Mouse (Mus musculus) CD4-positive, CD25-positive, alpha-beta regulatory T cell, adult 2 months (primary cell): ENCODE measurements around the gene Hoxc6.

Source experiments
- DNase-seq: peaks from one replicate; pipeline ENCODE4 v3.0.0-alpha.2; 2012; ENCODE audit warnings: low read depth, low spot score

Hoxc6 gene

GRCm38 (mm10) chr15:102997939-102998355 lies at the start of gene Hoxc6:
TSS of gene Hoxc6 (plus strand) at chr15:102998257.
- DNase-seq: no peak

- DNase-seq: no peak
These were observed 49.2 kb upstream of the Hoxc6 start for GRCm38 (mm10) chr15:102948842-102949241.

GRCm38 (mm10) chr15:102949696-102950095 lies 48.4 kb upstream of the Hoxc6 start:
- no peak for DNase-seq

- no peak for DNase-seq
These were observed 47.2 kb upstream of the Hoxc6 start for GRCm38 (mm10) chr15:102950877-102951276.

- DNase-seq: no peak
These were observed 44.5 kb upstream of the Hoxc6 start for GRCm38 (mm10) chr15:102953561-102953960.

- DNase-seq: no peak
These were observed 43.7 kb upstream of the Hoxc6 start, which contains the start of gene Hoxc11 for GRCm38 (mm10) chr15:102954192-102955006. TSS of gene Hoxc11 (plus strand) at chr15:102954427.

GRCm38 (mm10) chr15:102955007-102955382 lies 43.1 kb upstream of the Hoxc6 start:
- DNase-seq: no peak

- DNase-seq: no peak
These were observed 42.0 kb upstream of the Hoxc6 start for GRCm38 (mm10) chr15:102955833-102956640.

GRCm38 (mm10) chr15:102956906-102957305 lies 41.2 kb upstream of the Hoxc6 start:
- no peak for DNase-seq

- no peak for DNase-seq
These were observed 38.3 kb upstream of the Hoxc6 start for GRCm38 (mm10) chr15:102959663-102960191.

- DNase-seq: no peak
These were observed 36.3 kb upstream of the Hoxc6 start for GRCm38 (mm10) chr15:102961728-102962127.

GRCm38 (mm10) chr15:102962492-102962891 lies 35.6 kb upstream of the Hoxc6 start:
- DNase-seq: no peak

- DNase-seq: no peak
These were observed 34.8 kb upstream of the Hoxc6 start for GRCm38 (mm10) chr15:102963259-102963658.

GRCm38 (mm10) chr15:102963671-102964640 lies 34.1 kb upstream of the Hoxc6 start:
- DNase-seq: no peak

- no peak for DNase-seq
These were observed 32.8 kb upstream of the Hoxc6 start for GRCm38 (mm10) chr15:102965003-102965891.

- peak; percentile 89 for DNase-seq
These were observed 31.9 kb upstream of the Hoxc6 start for GRCm38 (mm10) chr15:102965892-102966775.

GRCm38 (mm10) chr15:102966776-102967311 lies 31.2 kb upstream of the Hoxc6 start, which contains the start of gene Hoxc10:
TSS of gene Hoxc10 (plus strand) at chr15:102966796.
- no peak for DNase-seq

- no peak for DNase-seq
These were observed 30.8 kb upstream of the Hoxc6 start, which contains the start of gene Hoxc5 for GRCm38 (mm10) chr15:102967312-102967510. TSS of gene Hoxc5 (plus strand) at chr15:102967443.
